Mouse (Mus musculus) common myeloid progenitor, adult 5-6 weeks (primary cell): ENCODE results near the gene Eif1b. TPM values are rescaled to one million over a fixed set of nuclear protein-coding genes. Genes with fewer than 3 reads are reported as not detected.
"Not testable (repeated sequence)": the region's sequence is repeated elsewhere in the genome, so short reads cannot be mapped to it uniquely, and the experiment has no call there.

Source experiments
- ATAC-seq: replicated peaks from 2 replicates; pipeline ENCODE4 v1.8.0; 2016; ENCODE audit warnings: low read depth, mild to moderate bottlenecking, moderate TSS enrichment, inconsistent platforms; ENCODE audit not compliant: poor library complexity, severe bottlenecking
- total RNA-seq: library from RNA; stranded (forward); fragments of 200-1000, 187-1606 nt; gene quantifications from 2 replicates; pipeline ENCODE4 v1.2.3, GENCODE M21; 2017

Gene Eif1b
- total RNA-seq, 1 experiment from 2014 or later = 118 TPM

GRCm38 (mm10) chr9:120519469-120520125 is 27.6 kb downstream of the Eif1b start:
- ATAC-seq = no peak

GRCm38 (mm10) chr9:120521161-120521560 is 29.1 kb downstream of the Eif1b start:
- ATAC-seq = no peak

- no peak for ATAC-seq
Observed at GRCm38 (mm10) chr9:120527270-120527669, 35.2 kb downstream of the Eif1b start.

GRCm38 (mm10) chr9:120527919-120528318 is 35.9 kb downstream of the Eif1b start:
- ATAC-seq = no peak

- peak; percentile 84 for ATAC-seq
Observed at GRCm38 (mm10) chr9:120528815-120529510, 36.9 kb downstream of the Eif1b start.

DNA sequence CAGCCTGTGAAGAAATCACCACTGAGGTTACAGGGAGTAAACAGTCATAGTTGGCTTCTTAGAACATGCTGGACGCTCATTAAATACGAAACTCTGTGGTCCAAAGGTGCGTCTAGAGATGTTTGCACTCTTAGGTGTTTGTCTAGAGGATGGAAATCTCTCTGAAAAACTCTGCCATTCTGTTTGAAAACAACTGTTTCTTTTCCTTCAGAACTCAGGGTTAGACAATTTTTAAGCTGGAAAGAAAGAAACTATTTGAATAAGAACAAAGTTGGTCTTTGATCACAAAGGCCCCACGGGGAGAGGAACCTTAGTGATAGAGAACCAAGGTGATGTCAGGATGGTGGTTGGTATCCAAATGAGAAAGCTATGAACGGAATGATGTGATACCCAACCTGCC is 38.4 kb downstream of the Eif1b start:
- no peak for ATAC-seq

GRCm38 (mm10) chr9:120532062-120532461 is 40.0 kb downstream of the Eif1b start:
- ATAC-seq = no peak

DNA sequence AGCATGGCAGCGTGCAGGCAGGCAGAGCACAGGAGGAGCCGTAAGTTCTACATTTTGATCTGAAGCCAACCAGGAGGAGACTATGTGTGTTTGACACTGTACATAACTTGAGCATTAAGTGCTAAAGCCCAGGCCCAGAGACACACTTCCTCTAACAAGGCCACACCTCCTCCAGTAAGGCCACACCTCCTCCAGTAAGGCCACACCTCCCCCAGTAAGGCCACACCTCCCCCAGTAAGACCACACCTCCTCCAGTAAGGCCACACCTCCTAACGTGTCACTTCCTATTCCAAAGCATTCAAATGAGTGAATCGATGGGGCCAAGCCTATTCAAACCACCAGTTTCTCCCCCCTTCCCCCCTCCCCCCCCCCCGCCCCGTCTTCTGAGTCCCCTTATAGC is 40.7 kb downstream of the Eif1b start:
- no peak for ATAC-seq

DNA sequence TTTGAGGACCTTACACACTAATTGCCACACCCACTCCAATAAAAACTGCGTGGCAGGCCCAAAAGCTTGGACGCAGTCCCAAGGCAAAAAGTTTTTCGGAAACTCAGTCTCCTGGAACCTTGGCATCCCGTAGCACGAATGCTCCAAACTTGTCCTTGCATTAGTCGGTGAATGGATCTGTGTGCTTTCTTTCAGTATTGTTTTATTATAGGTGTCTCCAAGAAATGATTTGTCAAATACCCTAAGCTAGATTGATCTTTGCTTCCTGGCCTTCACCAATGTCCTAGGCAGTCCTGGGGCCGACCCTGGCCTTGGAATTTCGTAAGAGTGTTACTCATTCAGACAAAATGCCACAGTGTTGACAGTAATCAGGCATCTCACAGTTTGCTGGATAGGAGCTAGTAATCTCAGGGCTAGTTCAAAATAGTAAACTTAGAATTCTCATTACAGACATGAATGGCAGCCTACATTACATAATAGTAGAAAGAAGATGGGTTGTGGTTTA is 41.5 kb downstream of the Eif1b start:
- ATAC-seq = not testable (repeated sequence)

DNA sequence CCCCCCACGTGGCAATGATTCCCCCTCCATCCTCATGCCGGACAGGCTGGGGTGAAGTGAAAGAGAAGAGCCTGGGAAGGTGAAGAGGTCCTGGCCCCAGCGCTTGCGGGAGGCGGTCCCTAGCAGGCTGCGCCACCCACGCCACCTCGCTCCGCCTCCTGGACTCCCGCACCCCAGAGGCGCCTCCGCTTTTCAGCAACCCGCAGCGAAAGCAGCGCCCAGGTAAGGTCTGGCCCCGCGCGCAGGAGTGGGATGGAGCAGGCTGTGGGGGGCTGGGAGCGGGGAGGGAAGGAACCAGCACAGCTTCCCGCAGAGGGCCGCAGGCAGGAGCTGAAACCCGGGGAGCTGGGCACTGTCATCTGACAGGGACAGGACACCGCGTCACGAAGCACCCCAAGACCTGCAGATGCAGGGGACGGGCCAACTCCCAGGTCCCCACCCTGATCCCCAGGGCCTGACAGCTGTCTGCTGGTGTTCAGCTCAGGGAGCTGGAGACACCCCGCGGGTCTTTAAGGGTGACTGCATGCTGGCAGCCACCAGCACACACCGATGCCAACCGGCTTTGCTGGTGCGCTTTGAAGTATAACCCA is 47.7 kb downstream of the Eif1b start, which contains the start of gene Entpd3:
Entpd3 (plus strand) TSS at position 157 of the 590 bp plus-strand sequence.
- peak; percentile 38; the same call in 1 of the 2 replicates for ATAC-seq

DNA sequence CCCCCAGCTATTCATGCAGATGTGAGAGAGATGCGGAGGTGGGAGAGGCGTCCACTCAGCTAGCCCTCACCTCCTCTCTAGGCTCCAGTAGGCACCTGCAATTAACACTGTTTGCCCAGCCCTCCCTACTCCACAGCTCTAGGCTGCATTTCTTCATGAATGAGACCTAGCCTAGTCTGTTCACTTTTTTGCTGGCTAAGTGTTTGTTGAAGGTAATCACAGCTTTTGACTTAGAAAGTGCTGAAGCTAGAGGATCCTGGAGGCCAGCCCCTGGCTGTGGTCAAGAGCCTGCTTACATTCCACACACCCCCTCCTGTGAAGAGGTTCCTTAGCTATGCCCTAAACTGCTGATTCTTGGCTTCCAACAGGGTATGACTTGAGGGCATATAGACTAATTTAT is 49.4 kb downstream of the Eif1b start:
- ATAC-seq = no peak

DNA sequence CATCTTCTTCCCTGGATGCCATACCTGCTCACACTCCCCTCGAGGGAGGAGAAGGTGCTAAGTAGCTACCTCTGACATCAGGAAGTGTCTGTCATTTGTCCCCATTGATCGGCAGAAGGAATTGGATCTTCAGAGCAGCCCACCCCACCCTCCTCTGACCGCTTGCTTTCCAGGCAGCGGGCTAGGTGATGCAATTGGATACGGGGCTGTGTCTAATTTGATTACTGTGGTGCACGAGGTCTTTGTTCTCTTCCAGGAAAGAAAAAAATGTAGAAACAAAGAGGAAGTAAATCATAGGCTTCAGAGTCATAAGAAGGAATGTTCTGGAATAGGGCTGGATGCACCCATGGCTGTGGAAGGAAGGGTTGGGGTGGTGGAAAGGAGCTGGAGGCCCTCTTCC is 50.2 kb downstream of the Eif1b start:
- no peak for ATAC-seq

Other genes starting within 250 kb of the Eif1b start
- not detected in 2 replicates for gene Myrip, start 190.7 kb upstream of the Eif1b start, total RNA-seq
- not detected in 2 replicates for gene Entpd3, start 47.6 kb downstream of the Eif1b start, total RNA-seq
- gene Rpl14, start 79.2 kb downstream of the Eif1b start, total RNA-seq = 2,413 and 3,257 TPM in 2 replicates